Mouse (Mus musculus) ovary, adult 18-20 months (tissue): ENCODE data around the gene Ang.

ENCODE experiments used
- DNase-seq: peaks from one replicate; pipeline ENCODE4 v3.0.0; 2022; ENCODE audit warnings: low spot score, mixed read lengths

Ang gene

GRCm38 (mm10) chr14:51090921-51091900, at the start of gene Ang, which contains the start of gene Rnase4:
TSS of gene Ang (plus strand) at chr14:51091150.
TSS of gene Rnase4 (plus strand) at chr14:51091077.
- DNase-seq, result peak; percentile 51

- DNase-seq, result no peak
Observed at GRCm38 (mm10) chr14:51041769-51042168, 49.2 kb upstream of the Ang start, which contains the start of gene Rnase9. TSS of gene Rnase9 (minus strand) at chr14:51041869.

- DNase-seq, result no peak
Observed at GRCm38 (mm10) chr14:51047846-51048245, 43.1 kb upstream of the Ang start.

- no peak for DNase-seq
Observed at GRCm38 (mm10) chr14:51050063-51050462, 40.9 kb upstream of the Ang start, which contains the start of gene Rnase11. TSS of gene Rnase11 (minus strand) at chr14:51050163.

GRCm38 (mm10) chr14:51051941-51052340, 39.0 kb upstream of the Ang start:
- DNase-seq, result no peak

- no peak for DNase-seq
Observed at GRCm38 (mm10) chr14:51053176-51053575, 37.8 kb upstream of the Ang start.

GRCm38 (mm10) chr14:51054243-51055237, 36.4 kb upstream of the Ang start:
- DNase-seq, result no peak

DNA sequence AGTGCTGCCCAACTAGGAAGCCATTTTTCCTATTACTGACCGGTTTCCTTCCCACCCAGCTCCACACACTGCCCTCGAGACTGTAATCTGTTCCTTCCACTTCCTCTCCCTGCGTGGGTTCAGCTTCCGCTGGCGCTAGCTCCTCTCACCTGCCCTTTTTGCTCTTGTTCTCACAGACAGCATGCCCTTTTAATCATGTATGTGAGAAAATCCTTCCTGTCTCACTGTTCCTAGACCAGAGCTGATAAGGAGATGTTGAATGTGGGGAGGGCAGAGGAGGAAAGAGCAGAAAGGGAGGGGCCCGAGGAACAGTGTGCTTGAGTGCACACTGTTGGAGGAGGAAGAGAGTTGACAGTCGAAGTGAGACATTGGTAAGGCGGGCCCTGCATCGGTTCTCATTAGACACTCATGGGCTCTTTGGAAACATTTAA, 33.5 kb upstream of the Ang start, which contains the start of gene Rnase12:
Rnase12 (minus strand) TSS at position 261 of the 431 bp plus-strand sequence.
- DNase-seq, result no peak

DNA sequence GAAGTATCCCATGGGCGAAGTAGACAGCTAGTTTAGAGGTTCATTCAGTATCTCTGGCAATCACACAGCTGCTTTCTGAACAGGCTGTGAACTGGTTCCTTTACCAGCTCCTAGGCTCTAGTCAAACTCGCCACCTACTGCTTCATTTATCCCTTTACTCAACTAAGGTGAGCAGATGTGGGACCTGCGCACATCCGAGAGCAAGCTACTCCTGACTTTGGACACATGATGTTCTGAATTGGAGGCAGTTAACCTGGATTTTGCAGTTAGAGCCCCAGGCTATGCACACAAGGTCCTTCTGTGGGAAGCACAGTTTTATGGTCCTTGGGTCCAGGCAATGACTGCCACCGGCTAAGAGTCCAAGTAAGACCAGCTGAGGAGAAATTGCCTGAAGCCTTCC, 30.2 kb upstream of the Ang start:
- DNase-seq, result no peak

GRCm38 (mm10) chr14:51068956-51069355, 22.0 kb upstream of the Ang start:
- no peak for DNase-seq

DNA sequence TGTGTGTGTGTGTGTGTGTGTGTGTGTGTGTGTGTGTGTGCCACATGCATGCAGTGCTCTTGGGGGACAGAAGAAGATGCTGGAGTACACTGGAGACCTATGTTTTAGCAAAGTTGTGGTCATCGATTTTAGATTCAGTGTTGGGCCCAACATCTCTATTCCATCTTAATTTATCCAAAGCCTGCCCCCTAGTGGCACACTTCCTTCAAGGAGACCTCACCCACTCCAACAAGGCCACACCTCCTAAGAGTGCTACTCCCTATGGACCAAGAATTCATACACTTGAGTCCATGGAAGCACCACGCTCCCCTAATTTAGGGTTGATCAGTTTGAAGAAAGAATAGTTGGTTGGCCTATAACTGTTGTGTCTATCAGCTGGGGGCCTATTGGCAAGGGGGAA, 21.3 kb upstream of the Ang start:
- DNase-seq, result no peak

- no peak for DNase-seq
Observed at GRCm38 (mm10) chr14:51074335-51074734, 16.6 kb upstream of the Ang start, which contains the start of gene Olfr750. TSS of gene Olfr750 (minus strand) at chr14:51074435.

DNA sequence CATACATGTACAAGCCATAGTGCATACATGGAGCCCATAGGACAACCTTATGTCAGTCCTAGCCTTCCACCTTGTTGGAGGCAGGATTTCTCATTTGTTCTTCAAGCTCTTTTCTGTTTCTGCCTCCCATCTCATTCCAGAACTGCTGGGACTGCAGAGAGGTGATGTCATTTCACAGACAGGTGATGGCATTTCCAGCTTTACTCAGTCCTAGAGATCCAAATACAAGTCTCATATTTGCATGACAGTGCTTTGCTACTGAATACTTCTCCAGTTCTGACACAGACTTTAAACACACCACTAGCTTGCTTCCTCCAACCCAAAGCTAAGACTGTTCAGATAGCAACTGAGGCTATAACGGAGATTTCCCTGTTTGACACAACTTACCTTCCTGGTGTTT, 11.8 kb upstream of the Ang start:
- no peak for DNase-seq

GRCm38 (mm10) chr14:51081035-51081434, 9.9 kb upstream of the Ang start:
- no peak for DNase-seq

DNA sequence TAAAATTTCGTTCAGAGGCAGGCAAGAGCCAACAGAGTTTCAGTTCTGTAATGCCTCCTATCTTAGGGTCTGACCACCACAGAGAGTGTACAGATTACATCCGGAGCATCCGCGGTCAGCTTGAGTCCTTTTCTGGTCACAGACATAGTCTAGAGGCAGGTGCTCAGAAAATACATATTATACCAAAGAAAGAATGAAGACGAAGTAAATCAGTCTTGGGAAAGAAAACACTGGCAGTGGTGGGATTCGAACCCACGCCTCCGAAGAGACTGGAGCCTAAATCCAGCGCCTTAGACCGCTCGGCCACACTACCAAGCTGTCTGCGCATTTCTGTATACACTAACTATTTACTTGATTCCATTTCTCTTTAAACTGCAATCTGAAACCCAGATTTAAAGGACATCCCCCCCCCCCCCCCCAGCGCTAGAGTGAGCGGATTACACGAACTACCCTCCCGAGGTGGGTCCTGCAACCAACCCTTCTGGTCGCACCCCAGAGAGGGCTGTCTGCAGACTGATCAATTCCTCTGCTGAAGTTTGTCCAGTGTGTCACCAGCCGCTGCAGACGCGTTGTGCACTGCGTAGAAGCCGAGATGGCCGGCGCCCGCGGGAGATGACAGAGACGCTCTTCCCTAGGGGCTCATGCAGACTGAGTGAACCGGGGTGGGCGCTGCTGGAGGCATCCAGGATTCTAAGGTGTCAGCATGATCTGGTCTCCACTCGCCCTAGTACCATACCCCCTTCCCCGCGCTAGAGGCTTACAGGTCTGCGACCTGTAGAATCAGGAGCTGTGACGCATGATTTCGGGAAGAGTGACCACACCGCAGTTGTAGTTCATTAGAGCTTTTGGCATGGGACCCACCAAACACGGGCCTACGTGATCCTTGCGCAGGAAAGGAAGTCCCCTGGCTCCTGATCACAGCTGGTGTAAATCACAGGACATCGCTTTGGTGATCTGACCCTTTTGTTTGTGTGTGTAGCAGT, 8.1 kb upstream of the Ang start:
- DNase-seq, result peak; percentile 14

GRCm38 (mm10) chr14:51083805-51084204, 7.1 kb upstream of the Ang start:
- DNase-seq, result no peak

DNA sequence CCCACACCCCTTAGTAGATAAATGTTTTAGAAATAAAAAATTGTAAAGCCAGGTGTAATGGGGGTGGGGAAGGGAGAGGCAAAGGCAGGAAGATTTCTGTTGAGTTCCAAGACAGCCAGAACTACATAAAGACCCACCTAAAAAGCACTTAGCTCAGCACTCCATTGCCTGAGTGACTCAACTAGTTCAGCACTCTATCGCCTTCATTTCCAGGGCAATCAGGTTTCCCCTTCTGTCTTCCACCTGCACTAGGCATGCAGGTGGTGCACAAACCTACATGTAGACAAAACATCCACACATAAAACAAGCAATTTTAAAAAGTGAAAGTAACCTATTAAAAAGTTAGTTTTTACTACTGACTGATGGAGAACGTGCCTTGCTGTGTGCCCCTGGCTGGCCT, 5.9 kb upstream of the Ang start:
- no peak for DNase-seq

DNA sequence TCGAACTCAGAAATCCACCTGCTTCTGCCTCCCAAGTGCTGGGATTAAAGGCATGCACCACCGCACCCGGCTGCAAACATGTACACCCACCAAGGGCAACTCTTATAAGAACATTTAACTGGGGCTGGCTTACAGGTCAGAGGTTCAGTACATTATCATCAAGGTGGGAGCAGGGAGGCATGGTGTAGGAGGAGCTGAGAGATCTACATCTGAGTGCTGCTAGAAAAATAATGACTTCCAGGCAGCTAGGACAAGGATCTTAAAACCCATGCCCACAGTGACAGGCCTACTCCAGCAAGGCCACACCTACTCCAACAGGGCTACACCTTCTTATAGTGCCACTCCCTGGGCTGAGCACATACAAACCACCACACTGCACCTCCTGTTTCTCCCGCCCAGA, 5.0 kb upstream of the Ang start:
- DNase-seq, result no peak

DNA sequence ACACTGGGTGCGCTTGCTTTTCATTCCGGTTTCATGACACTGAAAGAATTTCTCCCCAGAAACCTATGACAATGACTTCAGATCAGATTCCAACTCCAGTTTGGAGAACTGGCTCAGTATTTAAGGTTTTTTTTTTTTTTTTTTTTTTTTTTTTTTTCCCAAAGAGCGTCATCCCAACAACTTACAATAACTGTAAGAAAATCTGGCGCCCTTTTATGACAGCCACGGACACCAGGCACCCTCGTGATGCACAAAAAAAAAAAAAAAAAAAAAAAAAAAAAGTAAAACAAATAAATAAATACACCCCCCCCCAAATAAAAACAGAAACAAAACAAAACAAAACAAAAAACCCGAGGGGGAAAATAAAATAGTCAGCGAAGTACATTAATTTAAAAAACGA, 3.2 kb upstream of the Ang start:
- no peak for DNase-seq

GRCm38 (mm10) chr14:51088166-51088969, 2.6 kb upstream of the Ang start:
- peak; percentile 74 for DNase-seq
